Mouse (Mus musculus) right cerebral cortex, adult 2 months (tissue): ENCODE data around the gene Scyl2.

Experiments
- DNase-seq, 2 experiments: peaks; one replicate each; pipeline ENCODE4 v3.0.0; 2021 to 2022; ENCODE audit warnings: low spot score in 2 of 2

Scyl2 gene

GRCm38 (mm10) chr10:89595935-89596334 is 90.2 kb downstream of the Scyl2 start:
- DNase-seq: no peak

GRCm38 (mm10) chr10:89595514-89595913 is 90.6 kb downstream of the Scyl2 start:
- DNase-seq: no peak

DNA sequence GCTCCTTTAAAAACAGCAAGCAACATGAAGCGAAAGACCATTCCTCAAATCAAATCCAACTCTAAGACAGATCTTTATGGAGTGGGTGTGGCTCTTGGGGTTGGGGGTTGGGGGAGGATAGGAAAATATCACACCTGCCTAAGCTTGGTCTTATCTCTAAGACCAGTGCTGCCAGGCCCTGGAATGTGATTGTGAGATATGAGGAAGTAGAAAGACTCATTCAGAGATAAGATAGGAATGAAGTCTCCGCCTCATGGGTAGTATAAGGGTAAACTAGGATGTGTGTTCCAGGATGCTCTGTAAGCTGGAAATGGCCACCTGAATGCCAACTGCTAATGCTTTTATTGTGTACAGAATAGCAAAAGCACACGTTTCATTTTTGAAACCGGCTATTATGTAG is 91.8 kb downstream of the Scyl2 start:
- no peak for DNase-seq

DNA sequence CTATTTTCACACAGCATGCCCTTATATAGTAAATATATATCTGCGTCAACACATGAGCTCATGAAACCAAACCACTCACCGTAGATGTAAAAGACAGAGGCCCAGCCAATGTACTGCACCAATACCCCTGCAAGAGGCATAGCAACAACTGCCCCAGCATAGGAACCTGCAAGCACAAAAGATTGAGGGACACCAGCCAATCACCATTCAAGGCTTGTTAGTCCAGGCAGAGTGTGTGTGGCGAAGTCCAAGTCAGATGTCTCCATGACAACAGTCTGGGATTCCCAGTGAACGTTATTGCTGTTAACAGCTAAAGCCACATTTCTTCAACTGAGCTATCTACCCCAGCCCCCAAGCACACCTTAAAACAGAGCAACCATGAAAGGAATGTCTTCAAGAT is 93.3 kb downstream of the Scyl2 start:
- peak in 1 of 2 experiments; percentile 3 for DNase-seq

DNA sequence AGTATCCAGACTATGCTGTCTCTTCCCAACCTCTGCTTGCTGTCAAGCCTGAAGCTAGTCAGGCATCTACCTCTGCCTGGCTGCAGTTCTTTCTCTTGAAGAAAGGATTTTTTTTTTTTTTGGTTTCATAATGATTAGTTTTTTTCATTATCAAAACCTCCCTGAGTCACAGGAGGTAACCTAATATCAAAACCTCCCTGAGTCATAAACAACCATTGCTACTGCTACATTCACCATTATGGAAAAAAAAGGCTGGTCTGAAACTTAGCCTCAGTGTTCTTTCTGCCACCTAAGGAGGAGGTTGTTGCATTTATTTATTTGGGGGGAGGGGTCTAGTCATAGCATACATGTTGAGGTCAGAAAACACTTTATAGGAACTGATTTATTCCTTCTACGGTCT is 96.2 kb downstream of the Scyl2 start:
- no peak for DNase-seq
